Mouse (Mus musculus) kidney, embryonic 14.5 days (tissue): Measurements from ENCODE around the gene Fzr1. TPM values are rescaled to one million over a fixed set of nuclear protein-coding genes. Genes with fewer than 3 reads are reported as not detected.
A peak's percentile ranks its signal among the peaks of the same experiment; 100 is the strongest.

Source experiments
- ATAC-seq: fragments of 200-750 bp; cut with Nextera tagmentation; 2 replicates; pipeline ENCODE4 v1.8.0; 2017; ENCODE audit warnings: moderate number of reproducible peaks, mild to moderate bottlenecking, moderate TSS enrichment, moderate library complexity; ENCODE audit not compliant: low FRiP score, low TSS enrichment
- H3K27ac ChIP-seq: fragments of 300-500 bp; sonication (generic); 2 replicates; pipeline ENCODE4 v1.5.1; 2014; ENCODE audit warnings: low read depth, mild to moderate bottlenecking, low read length, moderate library complexity, mixed read lengths
- H3K27me3 ChIP-seq: fragments of 300-500 bp; sonication (generic); 2 replicates; pipeline ENCODE4 v1.6.1; 2014; ENCODE audit warnings: mild to moderate bottlenecking, low read length; ENCODE audit not compliant: control insufficient read depth, insufficient read depth
- H3K36me3 ChIP-seq: fragments of 300-500 bp; sonication (generic); 2 replicates; pipeline ENCODE4 v1.6.1; 2014; ENCODE audit warnings: low read length, mixed read lengths; ENCODE audit not compliant: control insufficient read depth, insufficient read depth
- H3K4me1 ChIP-seq: fragments of 300-500 bp; sonication (generic); 2 replicates; pipeline ENCODE4 v1.6.1; 2014; ENCODE audit warnings: low read length, mixed read lengths; ENCODE audit not compliant: control insufficient read depth, insufficient read depth
- H3K4me2 ChIP-seq: fragments of 300-500 bp; sonication (generic); replicated peaks from 2 replicates; pipeline ENCODE4 v1.6.1; 2014; ENCODE audit warnings: low read depth, mild to moderate bottlenecking, low read length
- H3K4me3 ChIP-seq: fragments of 300-500 bp; sonication (generic); 2 replicates; pipeline ENCODE4 v1.5.1; 2014; ENCODE audit warnings: mild to moderate bottlenecking, low read length
- H3K9ac ChIP-seq: fragments of 300-500 bp; sonication (generic); 2 replicates; pipeline ENCODE4 v1.6.1; 2014; ENCODE audit warnings: low read depth, mild to moderate bottlenecking, low read length, moderate library complexity
- H3K9me3 ChIP-seq: fragments of 300-500 bp; sonication (generic); 2 replicates; pipeline ENCODE4 v1.6.1; 2016; ENCODE audit warnings: low read length; ENCODE audit not compliant: control insufficient read depth
- WGBS: fragments of 180-500 bp; shearing (Covaris S2); extraction: QIAGEN DNeasy Blood & Tissue Kit; methylation state at CpG from one replicate; pipeline ENCODE4 v1.1.7; 2014; 5-methylcytosine and 5-hydroxymethylcytosine counted together
- polyA plus RNA-seq: library from polyadenylated mRNA; unstranded; fragments of >200 nt; fragmentation: Nextera tagmentation; extraction: Ambion mirVana; gene quantifications from 2 replicates; pipeline ENCODE4 v1.2.1, GENCODE M21; 2014

Gene Fzr1
- polyA plus RNA-seq, 1 experiment from 2014 or later, result 108 TPM

DNA sequence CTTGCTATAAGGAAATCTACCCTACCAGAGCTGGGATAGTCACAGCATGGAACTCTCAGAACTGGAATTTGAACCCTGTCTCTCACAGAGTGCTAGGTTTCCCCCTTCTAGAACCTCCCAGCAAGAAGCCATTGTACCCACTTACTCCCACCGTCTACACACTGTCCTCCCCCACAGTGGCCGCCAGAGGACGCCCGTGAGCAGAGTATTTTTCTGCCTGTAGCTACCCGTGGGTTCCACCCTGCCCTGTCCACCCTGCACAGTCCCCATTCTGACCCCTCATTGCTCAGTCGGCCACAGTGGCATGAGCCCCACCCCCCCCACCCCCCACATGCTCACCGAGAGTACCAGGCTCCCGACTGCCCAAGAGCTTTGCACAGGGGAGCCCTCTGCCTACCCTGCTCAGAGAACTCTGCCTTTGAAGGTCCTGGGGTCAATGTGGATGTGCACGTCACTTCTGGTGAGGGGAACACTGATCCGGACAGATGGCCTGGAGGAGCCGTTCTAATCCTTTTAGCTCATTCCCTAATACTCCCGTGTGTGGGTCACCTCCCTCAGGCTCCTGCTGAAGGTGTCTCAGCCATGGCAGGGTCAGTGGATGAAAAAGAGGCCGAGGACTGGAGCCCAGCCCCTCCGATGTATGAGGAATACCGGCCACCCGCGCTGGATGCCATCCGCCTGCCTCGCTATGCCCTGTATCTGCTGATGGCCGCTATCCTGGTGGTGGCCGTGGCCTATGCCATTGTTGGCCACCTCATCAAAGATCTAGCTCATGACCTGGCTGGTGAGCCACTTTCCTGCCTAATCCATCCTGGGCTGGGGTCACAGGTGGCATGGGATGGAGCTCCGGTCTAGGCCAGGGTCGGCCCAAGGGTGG, 11.7 kb upstream of the Fzr1 start:
- H3K36me3 ChIP-seq, result peaks cover 32% of the 10 kb centered on the region
- peaks cover 26% of the 10 kb centered on the region for H3K4me1 ChIP-seq
- H3K4me3 ChIP-seq, result no peak overlapping the region
- H3K9me3 ChIP-seq, result no peaks in the 10 kb centered on the region
- peak; percentile 43; the same call in 1 of the 2 replicates for ATAC-seq
- no peak overlapping the region for H3K27ac ChIP-seq
- no peaks in the 10 kb centered on the region for H3K27me3 ChIP-seq
- no peak overlapping the region for H3K4me2 ChIP-seq
- WGBS, result 62% methylated on average over 23 of the region's 23 CpGs
- no peak overlapping the region for H3K9ac ChIP-seq

- Histone ChIP-seq H3K9me3 (no peaks in the 10 kb centered on the region), H3K4me1 (peaks cover 27% of the 10 kb centered on the region), H3K27me3 (no peaks in the 10 kb centered on the region), H3K4me2 (no peak overlapping the region), H3K9ac (no peak overlapping the region), H3K4me3 (no peak overlapping the region), H3K36me3 (peaks cover 32% of the 10 kb centered on the region), H3K27ac (no peak overlapping the region)
- ATAC-seq, result no peak
- WGBS, result 46% methylated on average over 3 of the region's 3 CpGs
These were observed 11.1 kb upstream of the Fzr1 start for GRCm38 (mm10) chr10:81389373-81389772.

- Histone ChIP-seq H3K9me3 (no peaks in the 10 kb centered on the region), H3K4me2 (no peak within 1 kb of the TSS), H3K27ac (no peak within 1 kb of the TSS), H3K27me3 (no peaks in the 10 kb centered on the region), H3K9ac (no peak within 1 kb of the TSS), H3K36me3 (peaks cover 32% of the 10 kb centered on the region), H3K4me3 (no peak within 1 kb of the TSS), H3K4me1 (peaks cover 24% of the 10 kb centered on the region)
- ATAC-seq, result no peak
- WGBS, result 76% methylated on average over 5 of the region's 5 CpGs
These were observed 10.3 kb upstream of the Fzr1 start, which contains the start of gene Gm48552 for GRCm38 (mm10) chr10:81388505-81389055. Gene Gm48552 (plus strand): TSS chr10:81389005.

- H3K4me2 ChIP-seq, result no peak overlapping the region
- 95% methylated on average over 20 of the region's 20 CpGs for whole genome bisulfite sequencing
- H3K36me3 ChIP-seq, result peaks cover 32% of the 10 kb centered on the region
- H3K27me3 ChIP-seq, result no peaks in the 10 kb centered on the region
- H3K9ac ChIP-seq, result no peak overlapping the region
- ATAC-seq, result no peak
- H3K27ac ChIP-seq, result no peak overlapping the region
- peaks cover 15% of the 10 kb centered on the region for H3K4me1 ChIP-seq
- no peak overlapping the region for H3K4me3 ChIP-seq
- H3K9me3 ChIP-seq, result no peaks in the 10 kb centered on the region
These were observed 9.4 kb upstream of the Fzr1 start for GRCm38 (mm10) chr10:81387716-81388115.

DNA sequence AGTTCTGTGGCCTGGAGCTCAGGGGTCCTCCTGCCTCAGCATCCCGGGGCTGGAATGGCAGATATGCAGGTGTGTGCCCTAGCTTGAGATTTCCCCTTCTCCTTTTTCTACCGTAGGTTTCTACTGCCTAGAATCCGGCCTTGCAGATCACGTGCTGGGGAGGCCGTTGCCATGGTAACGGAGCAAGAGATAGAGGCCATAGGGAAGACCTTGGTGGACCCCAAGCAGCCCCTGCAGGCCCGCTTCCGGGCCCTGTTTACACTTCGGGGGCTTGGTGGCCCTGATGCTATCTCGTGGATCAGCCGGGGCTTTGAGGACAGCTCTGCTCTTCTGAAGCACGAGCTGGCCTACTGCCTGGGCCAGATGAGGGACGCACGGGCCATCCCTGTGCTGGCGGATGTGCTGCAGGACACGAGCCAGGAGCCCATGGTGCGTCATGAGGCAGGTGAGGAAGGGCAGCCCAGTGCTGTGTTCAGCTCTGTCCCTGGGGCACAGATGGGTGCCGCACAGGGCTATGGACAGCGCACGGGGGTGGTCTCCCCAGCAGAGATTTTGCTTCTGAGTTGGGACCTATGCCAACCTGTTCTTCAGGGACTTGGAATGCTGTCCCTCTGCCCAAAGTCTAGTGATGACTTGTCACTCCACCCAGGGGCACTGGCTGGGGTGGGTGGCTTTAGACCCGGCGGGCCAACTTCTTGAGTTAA, 7.4 kb upstream of the Fzr1 start:
- H3K4me2 ChIP-seq, result peak overlapping the region; percentile 69
- peak overlapping the region; percentile 98; the same call in 1 of the 2 replicates for H3K4me3 ChIP-seq
- no peak overlapping the region for H3K9ac ChIP-seq
- H3K27me3 ChIP-seq, result no peaks in the 10 kb centered on the region
- peaks cover 14% of the 10 kb centered on the region for H3K4me1 ChIP-seq
- ATAC-seq, result no peak
- no peak overlapping the region for H3K27ac ChIP-seq
- 83% methylated on average over 22 of the region's 22 CpGs for WGBS
- peaks cover 30% of the 10 kb centered on the region for H3K36me3 ChIP-seq
- no peaks in the 10 kb centered on the region for H3K9me3 ChIP-seq

GRCm38 (mm10) chr10:81384605-81384982, 6.3 kb upstream of the Fzr1 start:
- no peaks in the 10 kb centered on the region for H3K27me3 ChIP-seq
- ATAC-seq, result peak; percentile 13; the same call in 1 of the 2 replicates
- peak overlapping the region; percentile 83 for H3K9ac ChIP-seq
- peak overlapping the region; percentile 82 for H3K27ac ChIP-seq
- H3K4me2 ChIP-seq, result peak overlapping the region; percentile 69
- WGBS, result under 1% methylated on average over 19 of the region's 19 CpGs
- H3K36me3 ChIP-seq, result peaks cover 30% of the 10 kb centered on the region
- H3K9me3 ChIP-seq, result no peaks in the 10 kb centered on the region
- peak overlapping the region; percentile 98 for H3K4me3 ChIP-seq
- peaks cover 13% of the 10 kb centered on the region for H3K4me1 ChIP-seq

- peak; percentile 93 for ATAC-seq
- H3K27ac ChIP-seq, result peak within 1 kb of the TSS; percentile 82
- peak within 1 kb of the TSS; percentile 69 for H3K4me2 ChIP-seq
- H3K4me3 ChIP-seq, result peak within 1 kb of the TSS; percentile 98
- H3K27me3 ChIP-seq, result no peaks in the 10 kb centered on the region
- 4% methylated on average over 52 of the region's 54 CpGs for WGBS
- peaks cover 30% of the 10 kb centered on the region for H3K36me3 ChIP-seq
- H3K9ac ChIP-seq, result peak within 1 kb of the TSS; percentile 83
- H3K4me1 ChIP-seq, result peaks cover 9% of the 10 kb centered on the region
- H3K9me3 ChIP-seq, result no peaks in the 10 kb centered on the region
These were observed 5.7 kb upstream of the Fzr1 start, which contains the start of the genes Dohh and Gm48551 for GRCm38 (mm10) chr10:81383802-81384604. Gene Dohh (plus strand): TSS chr10:81384428. Gene Gm48551 (plus strand): TSS chr10:81384466.

DNA sequence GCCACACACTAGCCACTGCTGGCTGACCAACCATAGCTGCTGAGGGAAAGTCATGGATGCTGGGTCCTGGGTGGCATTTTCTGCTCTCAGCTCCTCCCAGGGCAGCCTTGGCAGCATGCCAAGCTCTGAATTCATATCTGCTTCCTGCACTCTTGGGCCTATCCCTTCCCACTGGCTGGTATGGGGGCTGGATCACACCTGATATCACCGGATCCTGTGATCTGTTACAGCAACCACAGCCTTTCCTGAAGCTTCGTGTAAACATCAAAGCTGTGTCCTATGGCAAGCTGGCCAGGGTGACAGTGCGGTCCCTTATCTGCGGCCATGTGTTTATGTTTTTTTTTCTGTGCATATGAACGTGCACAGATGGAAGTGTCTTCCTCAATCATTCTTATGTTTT, 3.7 kb upstream of the Fzr1 start:
- H3K4me2 ChIP-seq, result no peak overlapping the region
- no peaks in the 10 kb centered on the region for H3K27me3 ChIP-seq
- H3K27ac ChIP-seq, result 0 out of 2 replicates have a peak overlapping the region, but pooled peaks have one; percentile 9
- H3K9me3 ChIP-seq, result no peaks in the 10 kb centered on the region
- WGBS, result 80% methylated on average over 5 of the region's 5 CpGs
- no peak for ATAC-seq
- H3K9ac ChIP-seq, result no peak overlapping the region
- no peak overlapping the region for H3K4me3 ChIP-seq
- H3K36me3 ChIP-seq, result peaks cover 13% of the 10 kb centered on the region
- peaks cover 13% of the 10 kb centered on the region for H3K4me1 ChIP-seq
